Mouse (Mus musculus) stomach, embryonic 16.5 days (tissue): ENCODE measurements around the gene Acly. TPM values are rescaled to one million over a fixed set of nuclear protein-coding genes. Genes with fewer than 3 reads are reported as not detected.

ENCODE experiments used
- ATAC-seq: fragments of 200-750 bp; cut with Nextera tagmentation; 2 replicates; pipeline ENCODE4 v1.8.0; 2017; ENCODE audit warnings: moderate number of reproducible peaks, moderate TSS enrichment; ENCODE audit not compliant: insufficient read depth, low FRiP score
- H3K27ac ChIP-seq: fragments of 300-500 bp; sonication (generic); 2 replicates; pipeline ENCODE4 v1.5.1; 2014; ENCODE audit warnings: low read length
- H3K27me3 ChIP-seq: fragments of 300-500 bp; sonication (generic); 2 replicates; pipeline ENCODE4 v1.6.1; 2014; ENCODE audit warnings: low read length, control low read depth, mixed read lengths; ENCODE audit not compliant: control insufficient read depth, insufficient read depth
- H3K36me3 ChIP-seq: fragments of 300-500 bp; sonication (generic); 2 replicates; pipeline ENCODE4 v1.6.1; 2014; ENCODE audit warnings: low read length; ENCODE audit not compliant: control insufficient read depth, insufficient read depth
- H3K4me1 ChIP-seq: fragments of 300-500 bp; sonication (generic); 2 replicates; pipeline ENCODE4 v1.6.1; 2014; ENCODE audit warnings: low read length, control low read depth, mixed read lengths; ENCODE audit not compliant: control insufficient read depth, insufficient read depth
- H3K4me2 ChIP-seq: fragments of 300-500 bp; sonication (generic); 2 replicates; pipeline ENCODE4 v1.6.1; 2014; ENCODE audit warnings: low read depth, low read length, mixed read lengths
- H3K4me3 ChIP-seq: fragments of 300-500 bp; sonication (generic); replicated peaks from 2 replicates; pipeline ENCODE4 v1.5.1; 2014; ENCODE audit warnings: mild to moderate bottlenecking, low read length
- H3K9ac ChIP-seq: fragments of 300-500 bp; sonication (generic); 2 replicates; pipeline ENCODE4 v1.6.1; 2014; ENCODE audit warnings: low read length
- H3K9me3 ChIP-seq: fragments of 300-500 bp; sonication (generic); replicated peaks from 2 replicates; pipeline ENCODE4 v1.6.1; 2016; ENCODE audit warnings: low read length, control low read depth; ENCODE audit not compliant: control insufficient read depth
- WGBS: fragments of 180-500 bp; shearing (Covaris S2); extraction: QIAGEN DNeasy Blood & Tissue Kit; methylation state at CpG from one replicate; pipeline ENCODE4 v1.1.7; 2014; 5-methylcytosine and 5-hydroxymethylcytosine counted together
- polyA plus RNA-seq: library from polyadenylated mRNA; unstranded; fragments of >200 nt; fragmentation: Nextera tagmentation; extraction: Ambion mirVana; gene quantifications from 2 replicates; pipeline ENCODE4 v1.2.1, GENCODE M21; 2015

Acly gene
- polyA plus RNA-seq, 1 experiment from 2014 or later = 178 TPM

GRCm38 (mm10) chr11:100457711-100458110, 70.1 kb downstream of the Acly start:
- no peak for ATAC-seq
- peaks cover 5% of the 10 kb centered on the region; the same call in 1 of the 2 replicates for H3K36me3 ChIP-seq
- H3K9ac ChIP-seq = no peak overlapping the region
- 76% methylated on average over 5 of the region's 5 CpGs for WGBS
- no peaks in the 10 kb centered on the region for H3K9me3 ChIP-seq
- H3K27ac ChIP-seq = no peak overlapping the region
- H3K4me1 ChIP-seq = no peaks in the 10 kb centered on the region
- no peak overlapping the region for H3K4me2 ChIP-seq
- no peak overlapping the region for H3K4me3 ChIP-seq
- no peaks in the 10 kb centered on the region for H3K27me3 ChIP-seq

- no peak overlapping the region for H3K27ac ChIP-seq
These were observed 70.6 kb downstream of the Acly start for GRCm38 (mm10) chr11:100457247-100457646.

GRCm38 (mm10) chr11:100442625-100443024, 85.2 kb downstream of the Acly start:
- H3K4me3 ChIP-seq = no peak overlapping the region
- 0 out of 2 replicates have a peak, but pooled peaks cover 3% of the 10 kb centered on the region for H3K36me3 ChIP-seq
- H3K27ac ChIP-seq = no peak overlapping the region
- H3K27me3 ChIP-seq = no peaks in the 10 kb centered on the region
- no peaks in the 10 kb centered on the region for H3K9me3 ChIP-seq
- 82% methylated on average over 6 of the region's 6 CpGs for WGBS
- no peak overlapping the region for H3K4me2 ChIP-seq
- no peak overlapping the region for H3K9ac ChIP-seq
- H3K4me1 ChIP-seq = peaks cover 8% of the 10 kb centered on the region; the same call in 1 of the 2 replicates
- no peak for ATAC-seq

More at GRCm38 (mm10) chr11:100457247-100457646, 70.6 kb downstream of the Acly start:
- ATAC-seq = no peak
- Histone ChIP-seq H3K4me3 (no peak overlapping the region), H3K27me3 (no peaks in the 10 kb centered on the region), H3K36me3 (peaks cover 5% of the 10 kb centered on the region; the same call in 1 of the 2 replicates), H3K9me3 (no peaks in the 10 kb centered on the region), H3K4me2 (no peak overlapping the region), H3K4me1 (no peaks in the 10 kb centered on the region), H3K9ac (no peak overlapping the region)
- WGBS = 71% methylated on average over 4 of the region's 4 CpGs

- 84% methylated on average over 8 of the region's 8 CpGs for WGBS
These were observed 86.0 kb downstream of the Acly start, which contains the start of the genes Nt5c3b and Klhl10 for GRCm38 (mm10) chr11:100441797-100442196. Gene Nt5c3b (minus strand): TSS chr11:100441808. Gene Klhl10 (plus strand): TSS chr11:100441917.

GRCm38 (mm10) chr11:100440691-100441522, 86.9 kb downstream of the Acly start:
- Histone ChIP-seq H3K4me2 (peak overlapping the region; percentile 71), H3K27me3 (no peaks in the 10 kb centered on the region), H3K9ac (peak overlapping the region; percentile 91), H3K4me3 (peak overlapping the region; percentile 69), H3K27ac (peak overlapping the region; percentile 50; the same call in 1 of the 2 replicates), H3K9me3 (no peaks in the 10 kb centered on the region), H3K36me3 (peaks cover 14% of the 10 kb centered on the region; the same call in 1 of the 2 replicates), H3K4me1 (peaks cover 8% of the 10 kb centered on the region; the same call in 1 of the 2 replicates)
- 1% methylated on average over 52 of the region's 52 CpGs for WGBS
- peak; percentile 96 for ATAC-seq

More at GRCm38 (mm10) chr11:100441797-100442196, 86.0 kb downstream of the Acly start, which contains the start of the genes Nt5c3b and Klhl10:
- Histone ChIP-seq H3K27ac (peak within 1 kb of the TSS; percentile 50; the same call in 1 of the 2 replicates), H3K36me3 (peaks cover 7% of the 10 kb centered on the region; the same call in 1 of the 2 replicates), H3K4me3 (peak within 1 kb of the TSS; percentile 69), H3K9ac (peak within 1 kb of the TSS; percentile 91), H3K4me1 (peaks cover 8% of the 10 kb centered on the region; the same call in 1 of the 2 replicates), H3K27me3 (no peaks in the 10 kb centered on the region), H3K9me3 (no peaks in the 10 kb centered on the region), H3K4me2 (peak within 1 kb of the TSS; percentile 71)
- ATAC-seq = no peak

- Histone ChIP-seq H3K4me3 (no peak overlapping the region), H3K27me3 (no peaks in the 10 kb centered on the region), H3K27ac (no peak overlapping the region), H3K36me3 (peaks cover 18% of the 10 kb centered on the region; the same call in 1 of the 2 replicates), H3K4me2 (no peak overlapping the region), H3K4me1 (peaks cover 8% of the 10 kb centered on the region; the same call in 1 of the 2 replicates), H3K9me3 (no peaks in the 10 kb centered on the region), H3K9ac (no peak overlapping the region)
- WGBS = 70% methylated on average over 1 of the region's 1 CpGs
- no peak for ATAC-seq
These were observed 89.9 kb downstream of the Acly start for GRCm38 (mm10) chr11:100437901-100438300.

GRCm38 (mm10) chr11:100435678-100436246, 92.0 kb downstream of the Acly start:
- 88% methylated on average over 9 of the region's 9 CpGs for WGBS
- Histone ChIP-seq H3K27ac (no peak overlapping the region), H3K27me3 (no peaks in the 10 kb centered on the region), H3K36me3 (peaks cover 21% of the 10 kb centered on the region; the same call in 1 of the 2 replicates), H3K4me3 (no peak overlapping the region), H3K4me2 (no peak overlapping the region), H3K4me1 (peaks cover 8% of the 10 kb centered on the region; the same call in 1 of the 2 replicates), H3K9ac (no peak overlapping the region), H3K9me3 (no peaks in the 10 kb centered on the region)
- ATAC-seq = no peak

- Histone ChIP-seq H3K9ac (no peak overlapping the region), H3K36me3 (0 out of 2 replicates have a peak, but pooled peaks cover 13% of the 10 kb centered on the region), H3K4me1 (peaks cover 3% of the 10 kb centered on the region; the same call in 1 of the 2 replicates), H3K9me3 (no peaks in the 10 kb centered on the region), H3K27me3 (no peaks in the 10 kb centered on the region), H3K4me3 (no peak overlapping the region), H3K27ac (no peak overlapping the region), H3K4me2 (no peak overlapping the region)
- 85% methylated on average over 5 of the region's 5 CpGs for WGBS
- ATAC-seq = no peak
These were observed 95.8 kb downstream of the Acly start for GRCm38 (mm10) chr11:100432002-100432401.
